Mouse (Mus musculus) olfactory bulb, adult 2 months (tissue): ENCODE measurements at regions not wholly inside any gene's neighbourhood (a gene's known extent, or its start where the extent isn't known, plus 50 kb on each side); places are given as distances from the start of the nearest gene placed in this dataset.

Source experiments
- H3K27ac ChIP-seq: fragments of 200-500 bp; 2 replicates; pipeline ENCODE4 v1.5.1; 2012; ENCODE audit warnings: low read depth, low read length; ENCODE audit not compliant: insufficient read depth
- H3K4me1 ChIP-seq: fragments of 200-500 bp; 2 replicates; pipeline ENCODE4 v1.6.1; 2012; ENCODE audit warnings: low read length; ENCODE audit not compliant: control insufficient read depth, insufficient read depth
- H3K4me3 ChIP-seq: fragments of 200-500 bp; 2 replicates; pipeline ENCODE4 v1.5.1; 2012; ENCODE audit warnings: mild to moderate bottlenecking, low read depth, low read length, moderate library complexity; ENCODE audit not compliant: insufficient read depth
- CTCF ChIP-seq: fragments of 200-500 bp; IDR thresholded peaks from 2 replicates; pipeline ENCODE4 v1.5.1; 2012; ENCODE audit warnings: low read depth, mild to moderate bottlenecking, low read length, moderate library complexity; ENCODE audit not compliant: insufficient read depth
- POLR2A ChIP-seq: fragments of 200-500 bp; IDR thresholded peaks from 2 replicates; pipeline ENCODE4 v1.6.1; 2012; ENCODE audit warnings: mild to moderate bottlenecking, low read depth, low read length, moderate library complexity; ENCODE audit not compliant: insufficient read depth
- WGBS: fragments of 180-500 bp; shearing (Covaris S2); methylation state at CpG from one replicate; pipeline ENCODE4 v1.1.7; 2018; 5-methylcytosine and 5-hydroxymethylcytosine counted together

DNA sequence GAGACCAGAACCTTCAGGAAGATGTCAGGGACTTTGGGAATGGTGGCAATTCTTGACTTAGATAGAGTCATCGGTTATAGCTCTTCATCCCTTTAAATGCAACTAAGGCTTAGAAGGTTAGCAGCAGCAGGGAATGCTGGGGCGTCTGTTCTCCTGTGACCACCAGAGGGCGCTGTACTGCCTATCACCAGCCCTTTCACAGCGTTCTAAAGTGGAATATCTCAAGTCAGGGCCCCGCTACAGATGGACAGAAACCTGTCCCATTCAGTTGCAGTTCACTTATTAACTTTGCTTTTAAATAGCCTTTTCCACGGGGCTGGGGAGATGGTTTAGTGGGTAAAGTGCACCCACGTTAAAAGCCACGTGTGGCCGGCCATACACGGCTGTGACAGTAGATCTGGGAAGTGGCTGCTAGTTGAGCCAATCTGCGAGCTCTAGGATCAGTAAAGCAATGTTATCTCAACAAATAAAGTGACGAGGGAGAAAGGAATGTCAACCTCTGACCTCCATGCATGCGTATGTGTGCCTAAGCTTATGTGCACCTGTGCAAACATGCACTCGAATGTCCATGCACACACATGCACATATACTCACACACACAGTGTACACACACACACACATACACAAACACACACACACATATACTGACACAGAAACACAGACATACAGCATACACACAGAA, 104.3 kb downstream of the Fam168b start:
- WGBS: 57% methylated on average over 14 of the region's 14 CpGs
- Histone ChIP-seq H3K4me1 (no peaks in the 10 kb centered on the region), H3K27ac (no peak overlapping the region), H3K4me3 (no peak overlapping the region)
- TF ChIP-seq POLR2A (no peak), CTCF (peak; percentile 37; the same call in 1 of the 2 replicates)

DNA sequence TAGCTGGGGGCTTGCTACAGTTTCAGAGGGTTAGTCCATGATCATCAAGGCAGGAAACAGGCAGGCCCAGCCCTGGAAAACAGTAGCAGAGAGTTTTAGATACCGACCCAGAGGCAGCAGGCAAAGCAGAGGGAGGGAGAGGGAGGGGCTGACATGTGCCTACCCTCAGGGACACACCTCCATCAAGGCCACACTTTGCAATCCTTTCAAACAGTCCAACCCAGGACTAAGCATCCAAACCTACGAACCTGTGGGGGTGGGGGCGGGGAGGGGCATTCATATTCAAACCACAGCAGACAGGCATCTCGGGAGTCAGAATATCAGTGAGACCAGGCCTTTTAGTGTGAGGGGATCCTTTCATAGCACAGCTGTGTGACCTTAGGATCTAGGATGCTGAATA, 103.2 kb downstream of the Fam168b start:
- 80% methylated on average over 4 of the region's 4 CpGs for WGBS

GRCm38 (mm10) chr1:34740891-34741290, 102.0 kb downstream of the Fam168b start:
- Histone ChIP-seq H3K27ac (no peak overlapping the region), H3K4me1 (no peaks in the 10 kb centered on the region), H3K4me3 (no peak overlapping the region)
- WGBS: 84% methylated on average over 7 of the region's 7 CpGs
- TF ChIP-seq CTCF: no peak
- no peak for TF ChIP-seq POLR2A

More for the DNA sequence above, 103.2 kb downstream of the Fam168b start:
- no peak overlapping the region for H3K27ac ChIP-seq
- H3K4me1 ChIP-seq: no peaks in the 10 kb centered on the region
- TF ChIP-seq POLR2A (no peak), CTCF (no peak)
- H3K4me3 ChIP-seq: no peak overlapping the region

- H3K4me1 ChIP-seq: no peaks in the 10 kb centered on the region
- no peak overlapping the region for H3K27ac ChIP-seq
- no peak for TF ChIP-seq POLR2A
- TF ChIP-seq CTCF: no peak
- 59% methylated on average over 2 of the region's 2 CpGs for WGBS
- no peak overlapping the region for H3K4me3 ChIP-seq
Observed at GRCm38 (mm10) chr1:34742234-34742633, 100.6 kb downstream of the Fam168b start.

GRCm38 (mm10) chr1:34745881-34746280, 97.0 kb downstream of the Fam168b start:
- H3K27ac ChIP-seq: no peak overlapping the region
- WGBS: 84% methylated on average over 6 of the region's 6 CpGs
- H3K4me1 ChIP-seq: peaks cover 14% of the 10 kb centered on the region
- H3K4me3 ChIP-seq: no peak overlapping the region
- no peak for TF ChIP-seq CTCF
- TF ChIP-seq POLR2A: no peak

- 14% methylated on average over 14 of the region's 14 CpGs for WGBS
- Histone ChIP-seq H3K4me3 (peak overlapping the region; percentile 85), H3K27ac (no peak overlapping the region)
Observed at GRCm38 (mm10) chr1:34749161-34750040, 93.5 kb downstream of the Fam168b start.

GRCm38 (mm10) chr1:34750061-34751054, 92.5 kb downstream of the Fam168b start:
- 2% methylated on average over 107 of the region's 108 CpGs for WGBS
- Histone ChIP-seq H3K4me3 (peak overlapping the region; percentile 85), H3K4me1 (peaks cover 21% of the 10 kb centered on the region), H3K27ac (no peak overlapping the region)
- TF ChIP-seq CTCF: no peak
- 0 out of 2 replicates have a peak, but pooled peaks have one; percentile 18 for TF ChIP-seq POLR2A

More at GRCm38 (mm10) chr1:34749161-34750040, 93.5 kb downstream of the Fam168b start:
- peaks cover 21% of the 10 kb centered on the region for H3K4me1 ChIP-seq
- TF ChIP-seq POLR2A (no peak), CTCF (no peak)

DNA sequence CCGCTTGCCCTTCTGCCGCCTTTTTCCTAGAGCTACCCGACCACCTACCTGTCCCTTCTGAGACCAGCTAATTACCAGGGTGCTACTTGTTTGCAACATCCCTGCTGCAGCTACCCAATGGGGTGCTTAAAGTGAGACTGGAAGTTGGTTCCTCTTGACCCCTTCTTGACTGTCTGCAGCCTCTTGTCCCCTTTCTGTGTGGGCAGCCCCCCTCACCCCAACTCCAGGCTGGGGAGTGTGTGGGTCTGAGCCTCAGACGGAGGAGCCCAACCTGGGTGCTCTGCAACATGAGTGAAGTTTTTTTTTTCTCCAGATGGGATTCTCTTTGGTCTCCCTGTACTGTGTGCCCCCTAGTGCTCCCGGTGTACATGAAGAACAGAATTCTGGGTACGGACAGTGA, 91.7 kb downstream of the Fam168b start:
- TF ChIP-seq CTCF: no peak
- no peak for TF ChIP-seq POLR2A
- 5% methylated on average over 6 of the region's 6 CpGs for WGBS
- H3K4me3 ChIP-seq: peak overlapping the region; percentile 85
- peaks cover 21% of the 10 kb centered on the region for H3K4me1 ChIP-seq
- no peak overlapping the region for H3K27ac ChIP-seq

DNA sequence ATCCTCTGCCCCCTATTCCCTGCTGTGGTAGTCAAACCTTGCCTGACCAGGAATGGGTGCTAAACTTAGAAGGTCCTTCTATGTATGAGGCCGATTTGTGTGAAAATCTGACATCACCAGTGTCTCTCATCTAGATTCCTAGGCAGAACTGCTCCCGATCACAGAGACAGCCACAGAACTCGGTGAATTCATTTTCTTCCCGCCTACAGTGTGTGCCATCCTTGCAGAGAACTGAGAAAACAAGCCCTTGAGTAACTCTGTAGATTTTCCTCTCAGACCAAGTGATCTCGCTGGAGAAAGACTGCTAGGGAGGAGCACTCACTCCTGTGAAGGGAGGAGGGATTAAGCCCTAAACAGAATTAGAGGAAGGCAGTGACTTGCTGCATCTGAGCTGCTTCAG, 89.3 kb downstream of the Fam168b start:
- no peak overlapping the region for H3K4me3 ChIP-seq
- WGBS: 47% methylated on average over 5 of the region's 5 CpGs
- peaks cover 21% of the 10 kb centered on the region for H3K4me1 ChIP-seq
- H3K27ac ChIP-seq: no peak overlapping the region
- no peak for TF ChIP-seq CTCF
- no peak for TF ChIP-seq POLR2A
